Mouse (Mus musculus): Measurements from ENCODE around the gene Mmp1b.

DNA sequence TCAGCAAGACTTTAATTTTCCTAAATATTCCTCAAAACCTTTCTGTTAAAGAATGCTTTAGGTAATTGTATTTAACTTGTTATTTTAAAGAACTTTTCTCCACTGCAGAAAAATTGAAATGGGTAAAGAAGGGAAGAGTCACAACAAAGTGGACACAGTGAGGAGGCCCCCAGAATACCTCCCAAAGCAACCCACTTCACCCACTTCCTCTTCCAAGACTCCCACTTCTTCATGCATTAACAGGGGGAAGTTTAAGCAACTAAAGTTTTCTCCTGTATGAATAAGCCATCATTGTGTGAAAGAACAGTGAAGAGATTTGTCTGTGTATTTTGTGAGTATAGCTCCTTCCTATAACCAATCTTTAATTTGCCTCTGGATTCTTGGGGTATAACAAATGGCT, 43.7 kb downstream of the Mmp1b start, which contains the start of gene Mmp12:
- TF ChIP-seq EP300 (IDR thresholded peaks at IDR 0.05; ENCODE audit: low read depth) (no peak), CTCF (IDR thresholded peaks at IDR 0.05; ENCODE audit: low read depth) (no peak)
